Comparison of ENCODE assay signal across 11 mouse cellular contexts in the genomic region with DNA sequence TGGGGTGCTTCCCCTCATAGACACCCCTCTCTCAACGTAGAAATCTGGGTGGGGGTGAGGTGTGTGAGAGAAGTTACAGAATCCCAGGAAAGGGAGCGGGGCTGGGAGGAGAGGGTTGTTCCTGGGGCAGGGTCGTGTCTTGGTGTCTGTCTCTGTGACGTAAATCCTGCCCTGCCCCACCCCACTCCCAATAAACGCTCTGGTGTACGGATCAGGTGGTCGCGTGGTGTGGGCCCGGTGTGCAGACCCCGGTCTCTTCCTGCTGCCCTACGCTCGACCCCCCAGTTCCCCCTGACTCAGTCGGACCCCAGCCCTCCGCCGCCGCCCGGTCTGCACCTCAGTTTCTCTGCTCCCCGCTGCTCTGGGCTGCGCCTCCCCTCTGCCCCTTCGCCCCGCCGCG. TPM values are rescaled to one million over a fixed set of nuclear protein-coding genes. Genes with fewer than 3 reads are reported as not detected.
DNase-seq lines count a peak whose midpoint lies in the region; ATAC-seq and TF ChIP-seq lines count a peak whose summit lies in the region.
"Had no signal": no experiment of that assay in that cellular context is flagged by ENCODE, and none has a peak within 500 bp of the region (broad histone marks: within the 10 kb centered on the region; RNA-seq: fewer than 3 reads in every experiment).

No protein-coding gene starts in this region.

- peak overlapping the region; percentile 56 for H3K4me2 ChIP-seq in heart, embryonic 13.5 days
- peak overlapping the region; percentile 46 for H3K4me2 ChIP-seq in forebrain, embryonic 13.5 days
- peak overlapping the region; percentile 40 for H3K4me2 ChIP-seq in limb, embryonic 15.5 days

- H3K36me3 ChIP-seq in heart, embryonic 13.5 days: no peaks in the 10 kb centered on the region
- H3K36me3 ChIP-seq in ES-Bruce4 (ENCODE audit: control insufficient read depth, insufficient read depth, low read length, poor library complexity, severe bottlenecking): no peaks in the 10 kb centered on the region
- H3K36me3 ChIP-seq in forebrain, embryonic 13.5 days (ENCODE audit: poor library complexity, severe bottlenecking): no peaks in the 10 kb centered on the region
- no peaks in the 10 kb centered on the region for H3K36me3 ChIP-seq in limb, embryonic 15.5 days

- peak overlapping the region; percentile 34 for H3K4me3 ChIP-seq in heart, embryonic 13.5 days
- H3K4me3 ChIP-seq in ES-Bruce4 (ENCODE audit: low read depth, low read length): peak overlapping the region; percentile 55
- H3K4me3 ChIP-seq in forebrain, embryonic 13.5 days: peak overlapping the region; percentile 25
- H3K4me3 ChIP-seq in limb, embryonic 15.5 days: peak overlapping the region; percentile 27

- no peak for TF ChIP-seq EP300 in ES-Bruce4 (IDR thresholded peaks at IDR 0.05; ENCODE audit: insufficient read depth, low read depth, low read length)

- H3K27ac ChIP-seq in heart, embryonic 13.5 days (replicated peaks): no peak overlapping the region
- H3K27ac ChIP-seq in ES-Bruce4 (ENCODE audit: insufficient read depth, low read length): no peak overlapping the region
- no peak overlapping the region for H3K27ac ChIP-seq in forebrain, embryonic 13.5 days
- no peak overlapping the region for H3K27ac ChIP-seq in limb, embryonic 15.5 days

- peaks cover 15% of the 10 kb centered on the region for H3K9me3 ChIP-seq in heart, embryonic 13.5 days
- no peaks in the 10 kb centered on the region for H3K9me3 ChIP-seq in ES-Bruce4 (replicated peaks; ENCODE audit: control insufficient read depth, insufficient read depth, low read length, poor library complexity, severe bottlenecking)
- H3K9me3 ChIP-seq in forebrain, embryonic 13.5 days (replicated peaks): no peaks in the 10 kb centered on the region
- no peaks in the 10 kb centered on the region for H3K9me3 ChIP-seq in limb, embryonic 15.5 days

- TF ChIP-seq POLR2A in ES-Bruce4 (IDR thresholded peaks at IDR 0.05; ENCODE audit: insufficient read depth, low read length): no peak

- H3K4me1 ChIP-seq in heart, embryonic 13.5 days: peaks cover 16% of the 10 kb centered on the region
- H3K4me1 ChIP-seq in ES-Bruce4 (ENCODE audit: control insufficient read depth, insufficient read depth, low read length): peaks cover 2% of the 10 kb centered on the region
- peaks cover 14% of the 10 kb centered on the region for H3K4me1 ChIP-seq in forebrain, embryonic 13.5 days
- H3K4me1 ChIP-seq in limb, embryonic 15.5 days: peaks cover 20% of the 10 kb centered on the region

- ATAC-seq in heart, embryonic 13.5 days (ENCODE audit: extremely low read depth, insufficient number of reproducible peaks, low FRiP score, low TSS enrichment): no peak
- no peak for ATAC-seq in forebrain, embryonic 13.5 days
- ATAC-seq in limb, embryonic 15.5 days (ENCODE audit: insufficient number of reproducible peaks, low FRiP score, low TSS enrichment, low read depth): no peak

- no peak for DNase-seq in heart, adult 11 months
- no peak for DNase-seq in left cerebral cortex, adult 11 months (ENCODE audit: low spot score)
- DNase-seq in left cerebral cortex, adult 18-20 months (ENCODE audit: low spot score in 2 of 2): no peak
- DNase-seq in cerebellum, adult 11 months: no peak
- DNase-seq: cerebellum, postnatal 10 days; lung, postnatal 36 days had no signal

- peaks cover 97% of the 10 kb centered on the region for H3K27me3 ChIP-seq in heart, embryonic 13.5 days (replicated peaks)
- peaks cover 6% of the 10 kb centered on the region for H3K27me3 ChIP-seq in ES-Bruce4 (ENCODE audit: control insufficient read depth, insufficient read depth, low read length, poor library complexity, severe bottlenecking)
- peaks cover 92% of the 10 kb centered on the region for H3K27me3 ChIP-seq in forebrain, embryonic 13.5 days
- peaks cover 95% of the 10 kb centered on the region for H3K27me3 ChIP-seq in limb, embryonic 15.5 days

- H3K9ac ChIP-seq in heart, embryonic 13.5 days: peak overlapping the region; percentile 40; the same call in 1 of the 2 replicates
- peak overlapping the region; percentile 62 for H3K9ac ChIP-seq in ES-Bruce4 (ENCODE audit: low read depth, poor library complexity, severe bottlenecking)
- H3K9ac ChIP-seq in forebrain, embryonic 13.5 days: no peak overlapping the region
- H3K9ac ChIP-seq in limb, embryonic 15.5 days: no peak overlapping the region

- WGBS in heart, embryonic 13.5 days: 2% methylated on average over 23 of the region's 23 CpGs
- 2% methylated on average over 23 of the region's 23 CpGs for WGBS in forebrain, embryonic 13.5 days
- WGBS in limb, embryonic 15.5 days: 2% methylated on average over 23 of the region's 23 CpGs

- no peak for TF ChIP-seq CTCF in ES-Bruce4 (IDR thresholded peaks at IDR 0.05; ENCODE audit: low read depth, low read length)

RNA-seq across cellular contexts. Expression of a gene that starts 3.4 kb away (rescaled TPM):
- not detected in 2 replicates for polyA plus RNA-seq in heart, embryonic 13.5 days (2015; fragmentation: Nextera tagmentation; extraction: Ambion mirVana)
- polyA plus RNA-seq in ES-Bruce4 (2011; ENCODE audit: insufficient read depth, insufficient read length, low read depth, missing spikeins): 0.68 and 1.2 TPM in 2 replicates
- not detected in 2 replicates for polyA plus RNA-seq in forebrain, embryonic 13.5 days (2015; fragmentation: Nextera tagmentation; extraction: Ambion mirVana)
- polyA plus RNA-seq in limb, embryonic 15.5 days (2015; fragmentation: Nextera tagmentation; extraction: Ambion mirVana): not detected in 2 replicates
- under 1 TPM; 0.26 to 0.40 TPM for total RNA-seq in left cerebral cortex, adult 18-20 months (2021)

RNA-seq across cellular contexts. Expression of a gene that starts 4.9 kb away (rescaled TPM):
- not detected in 2 replicates for polyA plus RNA-seq in heart, embryonic 13.5 days (2015; fragmentation: Nextera tagmentation; extraction: Ambion mirVana)
- polyA plus RNA-seq in ES-Bruce4 (2011; ENCODE audit: insufficient read depth, insufficient read length, low read depth, missing spikeins): not detected in 2 replicates
- polyA plus RNA-seq in forebrain, embryonic 13.5 days (2015; fragmentation: Nextera tagmentation; extraction: Ambion mirVana): not detected in 2 replicates
- polyA plus RNA-seq in limb, embryonic 15.5 days (2015; fragmentation: Nextera tagmentation; extraction: Ambion mirVana): not detected in 2 replicates
- not detected for total RNA-seq in left cerebral cortex, adult 18-20 months (2021)
- total RNA-seq: layer of hippocampus, postnatal 14 days had no signal

RNA-seq across cellular contexts. Expression of a gene that starts 12.2 kb away (rescaled TPM):
- 2.9 and 3.6 TPM in 2 replicates for polyA plus RNA-seq in heart, embryonic 13.5 days (2015; fragmentation: Nextera tagmentation; extraction: Ambion mirVana)
- 0.94 and 1.6 TPM in 2 replicates for polyA plus RNA-seq in ES-Bruce4 (2011; ENCODE audit: insufficient read depth, insufficient read length, low read depth, missing spikeins)
- polyA plus RNA-seq in forebrain, embryonic 13.5 days (2015; fragmentation: Nextera tagmentation; extraction: Ambion mirVana): 9.3 and 14.2 TPM in 2 replicates
- polyA plus RNA-seq in limb, embryonic 15.5 days (2015; fragmentation: Nextera tagmentation; extraction: Ambion mirVana): 0.12 and 0.24 TPM in 2 replicates
- total RNA-seq in left cerebral cortex, adult 18-20 months (2021): 1,000 to 10,000 TPM; 1,307 TPM

RNA-seq across cellular contexts. Expression of a gene that starts 21.5 kb away (rescaled TPM):
- 31.8 and 33.4 TPM in 2 replicates for polyA plus RNA-seq in heart, embryonic 13.5 days (2015; fragmentation: Nextera tagmentation; extraction: Ambion mirVana)
- 36.9 and 44.2 TPM in 2 replicates for polyA plus RNA-seq in ES-Bruce4 (2011; ENCODE audit: insufficient read depth, insufficient read length, low read depth, missing spikeins)
- 35.6 and 36.4 TPM in 2 replicates for polyA plus RNA-seq in forebrain, embryonic 13.5 days (2015; fragmentation: Nextera tagmentation; extraction: Ambion mirVana)
- 44.1 and 49.1 TPM in 2 replicates for polyA plus RNA-seq in limb, embryonic 15.5 days (2015; fragmentation: Nextera tagmentation; extraction: Ambion mirVana)
- 10 to 100 TPM; 12.7 to 15.1 TPM for total RNA-seq in left cerebral cortex, adult 18-20 months (2021)

RNA-seq across cellular contexts. Expression of a gene that starts 21.8 kb away (rescaled TPM):
- 82.2 and 89.3 TPM in 2 replicates for polyA plus RNA-seq in heart, embryonic 13.5 days (2015; fragmentation: Nextera tagmentation; extraction: Ambion mirVana)
- 38.5 and 43.6 TPM in 2 replicates for polyA plus RNA-seq in ES-Bruce4 (2011; ENCODE audit: insufficient read depth, insufficient read length, low read depth, missing spikeins)
- polyA plus RNA-seq in forebrain, embryonic 13.5 days (2015; fragmentation: Nextera tagmentation; extraction: Ambion mirVana): 97.5 TPM in 2 replicates
- polyA plus RNA-seq in limb, embryonic 15.5 days (2015; fragmentation: Nextera tagmentation; extraction: Ambion mirVana): 76.3 and 84.6 TPM in 2 replicates
- total RNA-seq in left cerebral cortex, adult 18-20 months (2021): 10 to 100 TPM; 46.7 to 51.7 TPM

Comparison
In these comparisons a context has a peak if more than half of its experiments do, and no peak if none do; other contexts are left out.
1. H3K9ac ChIP-seq: peak in heart, embryonic 13.5 days (single experiment) and ES-Bruce4 (single experiment); none in forebrain, embryonic 13.5 days (single experiment) and limb, embryonic 15.5 days (single experiment).
2. Peak in every context shown above with its lines, with median percentiles within 50 percentile points of each other: H3K4me2 ChIP-seq and H3K4me3 ChIP-seq.